Mouse (Mus musculus): ENCODE results near the gene Gm6367.
"Not testable (repeated sequence)": the region's sequence is repeated elsewhere in the genome, so short reads cannot be mapped to it uniquely, and the experiment has no call there.

Gm6367 gene

GRCm38 (mm10) chr5:94988326-94988725 is at the start of gene Gm6367:
Gene Gm6367 (plus strand): TSS chr5:94988626.
- not testable (repeated sequence) for DNase-seq
